Mouse (Mus musculus) kidney, postnatal 4 days (tissue): ENCODE measurements at regions not wholly inside any gene's neighbourhood (a gene's known extent, or its start where the extent isn't known, plus 50 kb on each side); places are given as distances from the start of the nearest gene placed in this dataset.
"Not testable (repeated sequence)": the region's sequence is repeated elsewhere in the genome, so short reads cannot be mapped to it uniquely, and the experiment has no call there.

Experiments used
- DNase-seq, 2 experiments: peaks; one replicate each; pipeline ENCODE4 v3.0.0; 2021; ENCODE audit warnings: mixed read lengths in 2 of 2

DNA sequence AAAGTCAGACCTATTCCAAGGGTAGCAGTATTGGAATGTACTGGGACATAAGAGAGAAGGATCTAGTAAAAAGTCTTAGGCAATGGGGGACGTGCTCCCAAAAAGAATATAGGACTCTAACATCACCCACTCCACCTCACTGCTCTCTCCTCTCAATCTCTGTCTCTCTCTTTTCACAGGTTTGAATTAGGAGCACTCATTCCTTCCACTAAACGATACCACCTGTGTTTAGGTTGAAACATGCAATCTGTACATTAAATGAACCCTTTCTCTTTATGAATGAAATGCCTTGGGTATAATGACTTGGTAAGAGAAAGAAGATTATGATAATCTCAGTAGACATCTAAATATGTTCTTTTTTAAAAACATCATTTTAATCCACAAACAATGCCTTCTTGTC lies 129.4 kb downstream of the Zpld1 start:
- no peak for DNase-seq

DNA sequence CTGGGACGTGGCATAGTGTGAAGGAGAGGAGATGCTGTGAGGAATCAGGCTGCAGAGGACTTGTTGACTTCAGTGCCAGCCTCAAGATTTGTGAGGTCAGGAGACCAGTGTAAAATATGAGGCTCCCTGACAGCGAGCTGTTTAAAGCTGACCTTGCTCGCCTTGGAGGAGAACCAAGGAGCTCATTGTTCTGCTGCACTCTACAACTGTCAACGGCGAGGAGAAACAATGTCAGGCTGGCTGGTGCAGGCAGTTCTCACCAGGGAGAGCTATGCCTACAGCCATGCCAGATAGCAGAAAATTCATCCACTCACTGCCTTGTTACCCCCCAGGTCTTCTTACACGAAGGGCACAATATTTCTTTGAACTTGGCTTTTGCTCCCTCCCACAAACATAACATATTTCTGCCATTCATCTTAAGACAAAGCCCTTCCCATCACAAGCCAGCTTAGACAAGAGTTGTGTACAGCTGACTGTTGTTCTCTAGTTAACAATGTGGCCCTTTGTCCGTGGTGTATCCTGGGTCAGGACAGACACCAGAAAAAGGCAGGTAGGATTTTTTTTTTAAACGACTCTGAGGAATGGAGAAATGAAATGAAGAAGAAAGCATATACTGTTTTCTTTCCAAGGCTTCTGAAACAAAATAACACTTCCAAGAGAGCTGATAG lies 131.5 kb downstream of the Zpld1 start:
- peak in 1 of 2 experiments; percentile 12 for DNase-seq

DNA sequence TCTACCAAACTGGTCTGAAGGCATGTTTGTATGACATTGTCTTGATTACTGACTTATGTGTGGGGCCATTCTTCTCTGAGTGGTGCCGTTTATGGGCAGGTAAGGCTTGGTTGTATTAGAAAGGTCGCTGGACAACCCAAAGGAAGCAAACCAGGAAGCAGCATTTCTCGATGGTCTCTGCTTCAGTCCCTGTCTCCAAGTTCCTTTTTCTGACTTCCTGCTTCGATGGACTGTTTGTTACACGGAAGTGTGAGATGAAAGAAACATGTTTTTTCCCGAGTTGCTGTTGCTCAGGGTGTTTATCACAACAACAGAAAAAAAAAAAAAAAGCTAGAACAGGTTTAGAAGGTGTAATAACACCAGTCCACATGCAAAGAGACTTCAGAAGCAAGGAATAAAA lies 134.9 kb downstream of the Zpld1 start:
- DNase-seq: no peak

DNA sequence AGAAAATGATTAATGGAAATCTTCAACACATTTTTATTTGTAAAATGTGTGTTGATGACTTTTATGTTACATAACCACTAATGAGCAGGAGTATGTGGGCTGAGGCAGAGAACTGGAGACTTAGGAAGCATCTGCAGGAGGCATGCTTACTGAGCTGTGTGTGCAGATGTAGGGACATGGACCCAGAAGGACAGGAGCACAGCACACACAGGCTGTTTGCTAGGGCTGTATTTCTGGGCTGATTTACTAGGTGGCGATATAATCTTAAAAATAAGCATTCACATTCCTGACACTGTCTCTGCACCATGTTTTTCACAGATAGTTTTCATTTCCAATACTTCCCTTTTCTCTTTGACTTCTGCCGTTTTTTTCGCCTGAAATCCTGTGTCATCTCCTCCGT lies 146.1 kb downstream of the Zpld1 start:
- peak; percentile 4 to 14 for DNase-seq

DNA sequence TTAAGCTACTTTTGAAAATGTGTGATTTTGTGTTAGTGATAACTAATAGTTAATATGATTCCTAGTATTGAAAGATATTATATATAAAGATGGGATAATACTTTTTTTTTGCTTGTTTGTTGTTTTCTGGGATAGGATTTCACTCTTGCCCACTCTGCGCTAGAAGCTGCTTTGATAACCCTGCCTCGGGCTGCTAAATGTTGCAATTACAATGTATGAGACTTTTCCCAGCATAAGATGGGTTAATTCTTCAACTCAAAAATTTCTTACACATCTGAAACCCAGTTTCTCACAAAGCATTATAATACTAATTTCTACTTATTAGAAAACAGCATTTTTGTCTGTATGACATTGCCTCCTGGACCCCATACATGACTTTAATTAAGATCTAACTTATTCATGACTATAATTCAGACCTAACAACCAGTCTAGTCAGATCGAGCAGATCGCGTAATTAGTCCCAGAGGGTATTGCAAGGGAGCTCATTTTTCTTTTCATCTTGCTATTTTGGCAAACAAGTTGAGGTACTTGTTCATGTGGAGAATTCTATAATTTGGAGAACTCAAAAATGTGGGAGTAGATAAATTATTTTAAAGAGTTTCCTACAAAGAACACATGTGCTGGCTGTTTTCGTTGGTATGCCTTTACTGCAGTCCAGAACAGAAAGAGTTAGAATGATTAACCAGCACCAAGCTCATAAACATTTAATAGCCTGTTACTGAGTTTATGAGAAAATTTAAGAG lies 155.2 kb downstream of the Zpld1 start:
- DNase-seq: no peak

DNA sequence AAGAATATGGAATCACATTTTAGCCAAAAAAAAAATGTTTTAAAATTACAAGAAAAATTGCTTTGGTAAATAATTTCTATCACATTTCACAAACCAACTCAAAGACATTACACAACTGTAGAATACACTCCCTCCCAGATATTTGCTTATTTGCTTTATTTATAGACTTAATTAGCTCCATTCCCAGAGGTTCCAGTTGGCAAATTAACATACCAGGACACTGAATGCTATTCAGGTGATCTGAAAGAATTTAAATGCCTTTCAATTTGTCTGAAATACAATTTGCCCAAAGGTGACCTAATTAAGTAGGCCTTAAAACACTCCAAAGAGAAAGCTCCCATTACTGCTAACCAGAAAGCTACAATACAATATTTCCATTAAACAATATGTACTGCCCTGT lies 162.8 kb downstream of the Zpld1 start:
- no peak for DNase-seq

DNA sequence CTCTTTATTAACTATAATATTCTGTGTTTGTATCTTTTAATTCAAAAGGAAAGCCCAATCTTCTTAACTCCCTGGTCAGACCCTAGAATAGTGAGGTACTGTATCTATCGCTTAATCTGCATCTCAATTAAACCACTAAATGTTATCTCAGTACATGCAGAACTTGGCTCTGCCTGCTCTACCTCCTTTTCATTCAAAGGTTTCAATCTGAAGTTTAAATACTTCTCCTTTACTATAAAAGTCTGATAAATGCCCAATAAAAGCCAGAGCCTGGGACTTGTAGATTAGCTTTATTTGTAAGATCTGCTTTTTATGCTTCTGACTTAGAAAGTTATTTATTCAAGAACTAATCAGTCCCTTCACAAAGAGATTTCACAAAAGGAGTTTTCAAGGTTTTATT lies 200.1 kb downstream of the Zpld1 start:
- DNase-seq: no peak

DNA sequence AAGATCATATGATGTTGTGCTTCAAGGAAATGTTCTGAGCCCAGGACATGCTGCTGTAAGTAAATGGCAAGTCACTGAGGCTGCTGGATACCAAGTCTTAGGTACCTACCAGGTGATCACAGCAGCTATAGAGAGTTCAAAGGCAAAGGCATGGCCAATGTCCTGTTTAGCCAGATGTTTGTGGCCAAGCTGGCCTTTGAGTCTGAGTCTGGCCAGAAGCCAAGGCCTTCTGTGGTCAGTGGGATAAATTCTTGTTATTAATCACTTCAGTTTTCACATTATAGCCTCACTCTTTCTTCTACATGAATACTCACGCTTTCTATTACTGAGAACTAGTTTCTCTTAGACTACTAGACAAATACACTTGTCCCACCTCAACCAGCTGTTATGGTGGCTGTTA lies 210.3 kb downstream of the Zpld1 start:
- peak; percentile 10 to 11 for DNase-seq

DNA sequence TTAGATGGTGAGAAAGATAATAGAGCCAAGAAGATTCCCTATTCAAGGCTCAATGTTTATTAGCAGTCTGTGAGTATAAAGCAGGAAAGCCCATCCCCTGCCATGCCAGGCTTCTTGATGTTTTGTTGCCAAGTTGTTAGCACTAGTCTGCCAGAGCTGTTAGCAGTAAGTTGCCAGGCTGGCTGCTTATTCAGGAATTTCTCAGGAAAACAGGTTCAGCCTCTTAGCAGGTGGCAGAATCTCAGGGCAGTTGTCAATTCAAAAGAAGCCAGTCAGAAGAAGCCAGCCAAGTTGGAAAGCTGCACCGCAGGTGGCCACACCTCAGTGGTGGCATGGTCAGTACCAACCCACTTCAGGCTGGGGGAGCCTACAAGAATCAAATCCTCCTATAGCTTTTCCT lies 221.6 kb downstream of the Zpld1 start:
- DNase-seq: peak in 1 of 2 experiments; percentile 6

DNA sequence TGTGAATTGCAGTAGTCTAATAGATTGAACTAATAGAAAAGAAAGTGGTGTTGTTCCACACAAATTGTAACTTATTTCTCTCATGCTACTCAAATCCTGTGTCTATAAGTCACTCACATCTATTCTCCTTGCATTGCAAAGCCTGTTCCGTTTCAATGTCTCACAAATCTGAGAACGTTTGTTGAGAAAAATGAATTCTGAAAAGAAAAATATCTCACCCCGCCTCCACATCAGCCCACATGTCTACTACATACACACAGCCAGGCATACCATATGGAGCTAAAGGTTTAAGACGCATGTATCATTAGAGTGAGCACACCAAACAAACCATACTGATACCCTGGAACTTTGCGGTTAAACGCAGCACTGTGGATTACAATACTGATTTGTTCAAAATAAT lies 258.0 kb downstream of the Zpld1 start:
- no peak for DNase-seq

DNA sequence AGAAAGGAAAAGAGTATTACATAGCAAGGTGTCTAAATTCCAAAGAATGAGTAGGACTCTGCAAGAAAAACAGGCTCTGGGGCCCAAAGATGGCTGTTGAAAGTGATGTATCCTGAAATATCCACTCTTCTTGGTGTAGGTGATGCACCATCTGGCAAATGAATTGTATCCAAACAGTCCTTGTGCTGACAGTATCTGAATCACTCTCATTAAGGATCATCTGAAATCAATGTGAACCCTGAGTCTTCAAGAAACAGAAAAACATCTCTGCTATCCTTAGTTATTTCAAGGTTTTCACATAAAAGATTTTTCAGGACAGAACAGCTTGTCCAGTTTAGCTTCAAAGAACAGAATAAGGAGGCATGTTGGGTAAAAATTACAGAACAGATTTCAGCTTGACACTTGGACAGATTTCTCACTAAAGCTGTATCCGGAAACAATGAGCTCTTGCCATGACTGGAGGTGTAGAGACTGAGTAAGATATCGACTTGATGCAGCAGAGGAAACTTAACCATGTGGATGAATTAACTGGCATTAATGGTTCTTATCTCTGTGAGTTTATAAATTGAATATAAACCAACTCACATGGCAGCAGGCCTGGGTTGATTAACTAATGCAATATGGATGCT lies 296.0 kb downstream of the Zpld1 start:
- DNase-seq: no peak

DNA sequence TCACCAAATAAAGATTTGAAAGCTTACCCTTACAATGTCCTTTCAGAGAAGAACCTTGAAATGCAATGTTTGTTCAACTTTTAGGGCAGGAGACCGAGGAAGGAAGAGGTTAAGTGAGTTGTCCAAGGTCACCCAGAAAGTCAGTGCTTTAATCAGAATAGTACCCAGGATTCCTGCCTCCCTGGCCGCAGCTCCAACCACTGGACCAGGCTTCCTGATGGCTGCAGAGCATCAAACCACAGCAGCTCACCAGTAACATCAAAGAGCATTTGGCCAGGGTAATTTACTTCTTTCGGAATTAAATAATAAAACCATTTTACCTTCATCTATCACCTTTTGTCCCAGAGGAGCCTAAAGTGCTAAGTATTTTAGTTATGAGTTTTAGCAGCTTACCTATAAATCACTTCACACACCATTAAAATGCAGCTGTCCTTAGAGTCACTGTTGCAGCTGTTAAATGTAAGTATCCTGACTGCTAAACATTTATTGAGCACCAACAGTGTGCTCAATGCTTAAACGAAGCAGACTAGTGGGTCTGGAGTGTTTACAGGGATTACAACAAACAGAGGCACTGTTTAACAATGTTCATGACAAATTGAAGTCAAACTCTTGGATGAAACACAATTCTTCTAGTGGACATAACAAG lies 306.1 kb downstream of the Zpld1 start:
- no peak for DNase-seq

DNA sequence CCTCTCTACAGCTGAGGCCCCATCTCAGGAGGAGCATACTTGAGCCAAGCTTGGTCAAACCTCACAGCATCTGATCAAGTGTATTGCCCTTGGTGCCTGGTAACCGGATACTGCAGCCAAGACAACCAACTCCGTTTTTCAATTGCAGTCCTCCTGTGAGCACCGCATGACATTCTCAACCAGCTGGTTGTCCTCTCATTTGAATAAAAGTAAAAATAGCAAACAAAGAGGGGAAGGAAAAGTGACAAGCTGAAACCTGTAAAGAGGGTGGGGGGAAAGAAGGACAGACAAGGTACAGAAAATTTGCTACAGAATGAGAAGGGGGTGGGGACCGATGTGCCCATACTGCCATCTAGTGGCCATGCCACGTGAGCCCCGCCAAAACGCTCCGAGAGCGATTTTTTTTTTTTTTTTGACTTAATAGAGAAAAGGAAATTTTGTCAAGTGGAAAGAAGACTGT lies 314.0 kb downstream of the Zpld1 start:
- peak; percentile 79 to 80 for DNase-seq

DNA sequence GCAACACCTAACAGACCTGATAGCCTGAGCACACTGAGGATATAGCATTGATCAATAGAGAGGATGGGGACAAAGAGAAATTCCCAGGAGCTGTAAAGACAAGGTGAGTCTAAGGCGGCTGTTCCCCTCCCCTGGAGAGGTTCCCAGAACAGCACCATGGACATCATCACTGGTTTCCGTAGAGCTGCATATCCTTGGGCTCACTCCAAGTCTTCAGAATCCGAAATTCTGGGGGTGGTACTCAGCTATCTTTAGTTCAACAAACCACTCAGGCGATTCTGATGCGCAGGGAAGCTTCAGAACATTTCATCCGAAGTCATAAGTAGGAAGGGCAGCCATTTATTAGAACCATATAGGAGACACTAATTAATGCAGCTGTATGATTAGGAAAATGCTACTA lies 327.4 kb downstream of the Zpld1 start:
- no peak for DNase-seq

DNA sequence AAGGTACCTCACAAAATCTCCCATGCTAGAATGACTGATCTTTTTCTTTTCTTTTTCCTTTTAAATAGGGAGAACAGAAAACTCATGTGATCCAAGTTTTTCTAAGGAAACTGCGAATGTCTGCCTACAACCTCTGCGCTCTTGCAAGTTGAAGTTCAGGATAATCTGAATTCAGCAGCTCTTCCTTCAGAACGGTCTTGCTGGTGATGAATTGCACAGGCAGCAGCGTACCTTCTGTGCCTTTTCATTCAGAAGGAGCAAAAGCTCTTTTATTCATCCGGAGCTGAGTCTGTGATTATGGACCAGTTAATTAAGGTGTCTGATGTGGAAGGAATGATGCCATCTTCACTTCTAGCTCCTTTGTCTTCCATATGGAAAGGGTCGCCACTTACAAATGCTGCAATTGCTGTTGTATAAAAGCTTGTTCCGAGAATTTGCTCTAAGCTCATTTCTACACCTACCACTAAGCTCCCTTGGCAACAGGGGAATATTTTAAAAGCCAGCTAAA lies 353.9 kb downstream of the Zpld1 start:
- no peak for DNase-seq

DNA sequence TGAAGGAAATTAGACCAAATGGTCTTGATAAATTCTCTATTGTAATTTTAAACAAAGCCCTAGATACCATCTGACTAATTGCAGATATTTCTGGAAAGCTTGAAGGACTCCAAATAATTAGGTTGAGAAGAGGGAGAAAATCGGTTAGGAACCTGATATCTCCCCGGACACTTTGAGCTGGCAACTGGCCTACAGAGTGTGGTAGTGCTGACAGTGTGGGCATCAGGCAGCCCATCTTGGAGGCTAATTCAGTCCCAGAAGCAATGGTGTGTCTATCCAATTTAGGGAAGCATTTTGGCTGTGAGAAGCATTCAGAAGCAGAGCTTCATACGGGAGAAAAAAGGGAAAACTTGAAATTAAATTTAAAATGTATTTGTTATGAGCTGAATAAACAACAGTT lies 369.5 kb downstream of the Zpld1 start:
- DNase-seq: no peak

DNA sequence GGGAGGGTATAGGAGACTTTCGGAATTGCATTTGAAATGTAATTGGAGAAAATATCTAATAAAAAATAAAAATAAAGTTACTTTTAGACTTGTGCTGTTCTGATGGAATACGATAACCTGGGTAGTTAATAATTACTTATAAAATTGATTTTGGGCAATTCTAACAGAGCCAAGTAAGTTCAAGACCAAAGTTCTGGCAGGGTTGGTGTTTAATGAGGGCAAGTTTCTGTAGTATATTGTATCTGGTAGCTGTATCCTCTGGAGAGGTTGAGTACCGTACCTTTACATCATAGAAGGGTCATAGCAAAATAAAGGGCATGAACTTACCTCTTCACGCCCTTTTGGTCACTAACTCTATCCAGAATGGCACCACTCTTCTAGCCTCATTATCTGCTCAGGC lies 394.9 kb downstream of the Zpld1 start:
- no peak for DNase-seq

DNA sequence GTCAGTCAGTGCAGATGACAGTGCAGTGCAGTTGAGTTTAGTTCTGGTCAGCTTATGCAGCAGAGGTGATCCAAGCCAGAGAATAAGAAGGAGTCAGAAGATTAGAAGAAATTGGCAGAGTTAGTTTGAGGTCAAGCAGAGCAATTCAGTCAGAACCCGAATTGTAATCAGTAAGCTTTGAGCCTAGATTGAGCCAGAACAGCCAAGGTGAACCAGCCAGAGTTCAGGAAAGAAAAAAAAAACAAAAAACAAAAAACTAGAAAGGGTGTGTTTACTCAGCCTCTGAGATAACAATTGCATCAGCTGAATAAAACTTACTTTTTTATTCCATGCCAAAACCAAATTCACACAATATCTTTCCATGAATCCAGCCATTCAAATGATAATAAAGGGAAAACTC lies 396.3 kb downstream of the Zpld1 start:
- no peak for DNase-seq

DNA sequence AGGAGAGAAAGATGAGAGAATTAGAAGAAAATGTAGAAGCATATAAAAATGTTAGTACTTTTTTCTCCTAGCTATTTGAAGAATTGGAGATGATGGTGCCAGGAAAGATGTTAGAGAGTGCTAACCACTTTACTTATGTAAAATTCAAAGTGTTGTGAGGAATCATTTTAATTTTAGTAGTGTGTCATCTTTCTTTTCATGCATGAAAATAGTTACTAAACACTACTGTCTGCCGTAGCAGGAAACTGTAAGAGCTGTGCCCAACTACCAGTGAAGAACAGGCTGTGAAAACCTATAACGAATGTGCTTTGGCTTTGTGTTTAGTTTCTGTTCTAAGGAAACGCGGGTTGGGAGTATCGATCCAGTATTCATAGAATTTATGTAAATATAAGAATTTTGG lies 403.1 kb downstream of the Zpld1 start:
- DNase-seq: no peak

DNA sequence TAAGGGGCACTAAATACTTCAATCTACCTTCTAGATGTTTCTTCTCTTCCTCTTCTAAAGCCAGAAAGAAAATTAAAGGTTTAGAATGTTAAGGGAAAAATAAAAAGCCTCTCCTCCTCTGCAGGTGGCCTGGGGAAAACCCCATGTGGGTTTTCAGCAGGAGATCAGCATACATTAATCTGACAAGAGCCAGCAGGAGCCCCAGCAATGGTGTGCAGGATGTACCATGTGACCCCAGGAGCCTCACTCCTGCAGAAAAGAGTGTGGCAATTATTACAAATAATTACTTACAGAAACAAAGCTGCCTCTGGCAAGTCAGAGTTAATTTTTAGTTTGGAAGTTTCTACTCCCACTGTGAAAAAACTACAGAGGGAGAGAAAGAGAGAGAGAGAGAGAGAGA lies 440.4 kb downstream of the Zpld1 start:
- no peak for DNase-seq

DNA sequence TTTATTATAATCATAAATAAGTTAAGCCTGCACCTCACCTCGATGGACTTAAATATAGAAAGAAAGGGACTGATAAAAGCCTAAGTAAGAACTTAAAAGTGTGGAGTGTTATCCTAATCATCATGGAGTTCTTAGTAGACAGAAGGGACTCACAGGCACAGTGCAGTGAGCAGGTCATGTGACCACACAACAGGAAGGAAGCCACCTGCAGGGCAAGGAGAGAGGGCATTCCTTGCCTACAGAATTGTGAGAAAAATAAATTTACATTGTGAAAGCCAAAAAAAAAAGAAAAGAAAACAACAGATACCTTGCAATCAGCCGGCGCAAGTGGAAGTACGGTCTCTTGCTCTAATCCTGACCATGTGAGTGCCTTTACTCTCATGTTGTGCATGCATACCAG lies 454.8 kb downstream of the Zpld1 start:
- not testable (repeated sequence) for DNase-seq
